Mouse (Mus musculus) neutrophil, adult 65 days (primary cell): ENCODE data around the gene Zcchc4. TPM values are rescaled to one million over a fixed set of nuclear protein-coding genes. Genes with fewer than 3 reads are reported as not detected.

ENCODE experiments used
- total RNA-seq: library from RNA; stranded (reverse); gene quantifications from 2 replicates; pipeline ENCODE4 v1.2.4, GENCODE M21; 2023

Zcchc4 gene
- total RNA-seq = 6.9 and 12.0 TPM in 2 replicates

DNA sequence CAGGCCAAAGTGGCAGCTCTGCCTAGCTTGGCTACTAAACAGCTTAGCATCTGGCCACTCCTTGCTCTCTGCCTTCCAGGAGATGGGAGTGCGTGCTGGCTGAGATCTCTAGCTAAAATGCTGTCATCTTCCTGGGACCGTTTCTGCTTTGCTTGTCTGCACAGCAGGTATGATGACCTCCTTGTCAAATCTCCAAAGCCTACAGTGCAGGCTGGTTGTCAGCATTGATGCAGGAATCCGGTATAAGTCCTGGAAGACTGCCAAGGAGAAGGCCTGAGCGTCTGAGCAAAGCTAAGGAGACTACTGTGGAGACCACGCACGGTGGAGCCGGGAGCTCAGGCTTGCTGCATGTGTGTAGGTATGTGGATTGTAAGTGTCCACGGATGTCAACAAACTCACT, at the start of gene Zcchc4:
Zcchc4 (plus strand) TSS at position 173 of the 400 bp plus-strand sequence.

DNA sequence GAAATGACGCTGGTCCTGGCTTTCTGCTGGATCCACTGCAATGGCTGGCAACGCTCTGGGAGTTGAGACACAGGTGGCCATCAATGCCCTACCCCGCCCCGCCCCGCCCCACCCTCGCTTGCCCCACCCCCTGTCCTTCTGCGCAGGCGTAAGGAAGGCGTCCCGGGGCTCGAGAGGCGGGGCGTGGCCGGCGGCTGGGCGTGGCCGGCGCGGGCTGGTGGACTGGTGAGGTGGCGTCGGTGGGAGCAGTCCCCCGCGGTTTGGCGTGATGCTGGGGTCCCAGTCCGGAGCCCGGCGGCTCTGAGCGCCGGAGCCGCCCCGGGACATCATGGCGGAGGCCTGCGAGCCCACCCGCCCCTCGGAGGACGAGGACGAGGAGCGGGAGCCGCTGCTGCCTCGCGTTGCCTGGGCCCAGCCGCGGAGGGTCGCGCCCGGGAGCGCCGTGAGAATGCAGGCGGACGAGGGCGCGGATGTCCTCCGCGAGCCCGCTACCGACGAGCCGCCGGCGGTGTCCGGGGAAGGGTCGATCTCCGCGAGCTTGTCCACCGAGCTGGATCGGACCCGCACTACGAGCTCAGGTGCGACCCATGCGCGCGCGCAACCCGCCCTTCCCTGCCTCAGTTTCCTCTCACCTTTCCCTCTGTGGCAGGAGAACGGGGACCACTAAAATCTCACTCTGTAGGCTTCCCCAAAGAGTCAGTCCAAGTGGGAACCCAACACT, 33.7 kb upstream of the Zcchc4 start, which contains the start of gene Pi4k2b:
Pi4k2b (plus strand) TSS at position 184 of the 721 bp plus-strand sequence.

DNA sequence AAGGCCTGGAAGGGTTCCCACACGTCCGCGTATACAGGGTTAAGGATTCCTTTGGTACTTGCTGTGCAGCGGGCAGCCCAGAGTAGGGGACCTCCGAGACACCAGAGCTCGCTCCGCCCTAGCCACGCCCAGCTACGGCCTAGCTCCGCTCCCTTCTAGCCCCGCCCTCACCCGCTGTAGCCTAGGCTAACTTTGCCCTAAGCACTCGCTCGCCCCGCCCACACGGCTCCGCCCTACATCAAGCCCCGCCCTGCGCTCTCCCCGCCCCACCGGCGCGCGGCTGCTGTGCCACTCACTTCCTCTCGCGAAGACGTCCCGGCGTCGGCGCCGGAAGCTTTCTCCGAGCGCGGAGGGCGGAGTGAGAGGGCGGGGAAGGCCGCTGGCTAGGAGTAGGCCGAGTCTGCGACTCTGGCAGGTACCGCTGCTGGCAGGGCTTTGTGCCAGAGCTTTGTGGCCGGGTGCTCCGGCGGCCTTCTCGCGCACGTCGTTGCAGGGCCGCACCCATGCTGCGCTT, 58.6 kb downstream of the Zcchc4 start, which contains the start of gene Anapc4:
Anapc4 (plus strand) TSS at position 252 of the 514 bp plus-strand sequence.

Other genes starting within 250 kb of the Zcchc4 start
- not detected in 2 replicates for gene Lgi2, start 208.9 kb upstream of the Zcchc4 start, total RNA-seq
- gene Sepsecs, start 105.7 kb upstream of the Zcchc4 start, total RNA-seq = 8.0 and 8.3 TPM in 2 replicates
- 35.2 and 54.5 TPM in 2 replicates for gene Pi4k2b, start 33.8 kb upstream of the Zcchc4 start, total RNA-seq
- 37.0 and 45.4 TPM in 2 replicates for gene Anapc4, start 58.6 kb downstream of the Zcchc4 start, total RNA-seq